Mouse (Mus musculus) kidney, embryonic 14.5 days (tissue): Measurements from ENCODE around the gene Vmn2r115. TPM values are rescaled to one million over a fixed set of nuclear protein-coding genes. Genes with fewer than 3 reads are reported as not detected.
"Not testable (repeated sequence)": the region's sequence is repeated elsewhere in the genome, so short reads cannot be mapped to it uniquely, and the experiment has no call there.

Source experiments
- ATAC-seq: fragments of 200-750 bp; cut with Nextera tagmentation; 2 replicates; pipeline ENCODE4 v1.8.0; 2017; ENCODE audit warnings: moderate number of reproducible peaks, mild to moderate bottlenecking, moderate TSS enrichment, moderate library complexity; ENCODE audit not compliant: low FRiP score, low TSS enrichment
- H3K27ac ChIP-seq: fragments of 300-500 bp; sonication (generic); 2 replicates; pipeline ENCODE4 v1.5.1; 2014; ENCODE audit warnings: low read depth, mild to moderate bottlenecking, low read length, moderate library complexity, mixed read lengths
- H3K27me3 ChIP-seq: fragments of 300-500 bp; sonication (generic); 2 replicates; pipeline ENCODE4 v1.6.1; 2014; ENCODE audit warnings: mild to moderate bottlenecking, low read length; ENCODE audit not compliant: control insufficient read depth, insufficient read depth
- H3K36me3 ChIP-seq: fragments of 300-500 bp; sonication (generic); 2 replicates; pipeline ENCODE4 v1.6.1; 2014; ENCODE audit warnings: low read length, mixed read lengths; ENCODE audit not compliant: control insufficient read depth, insufficient read depth
- H3K4me1 ChIP-seq: fragments of 300-500 bp; sonication (generic); 2 replicates; pipeline ENCODE4 v1.6.1; 2014; ENCODE audit warnings: low read length, mixed read lengths; ENCODE audit not compliant: control insufficient read depth, insufficient read depth
- H3K4me2 ChIP-seq: fragments of 300-500 bp; sonication (generic); replicated peaks from 2 replicates; pipeline ENCODE4 v1.6.1; 2014; ENCODE audit warnings: low read depth, mild to moderate bottlenecking, low read length
- H3K4me3 ChIP-seq: fragments of 300-500 bp; sonication (generic); 2 replicates; pipeline ENCODE4 v1.5.1; 2014; ENCODE audit warnings: mild to moderate bottlenecking, low read length
- H3K9ac ChIP-seq: fragments of 300-500 bp; sonication (generic); 2 replicates; pipeline ENCODE4 v1.6.1; 2014; ENCODE audit warnings: low read depth, mild to moderate bottlenecking, low read length, moderate library complexity
- H3K9me3 ChIP-seq: fragments of 300-500 bp; sonication (generic); 2 replicates; pipeline ENCODE4 v1.6.1; 2016; ENCODE audit warnings: low read length; ENCODE audit not compliant: control insufficient read depth
- WGBS: fragments of 180-500 bp; shearing (Covaris S2); extraction: QIAGEN DNeasy Blood & Tissue Kit; methylation state at CpG from one replicate; pipeline ENCODE4 v1.1.7; 2014; 5-methylcytosine and 5-hydroxymethylcytosine counted together
- polyA plus RNA-seq: library from polyadenylated mRNA; unstranded; fragments of >200 nt; fragmentation: Nextera tagmentation; extraction: Ambion mirVana; gene quantifications from 2 replicates; pipeline ENCODE4 v1.2.1, GENCODE M21; 2014

Vmn2r115 gene
- polyA plus RNA-seq = not detected in 2 replicates

DNA sequence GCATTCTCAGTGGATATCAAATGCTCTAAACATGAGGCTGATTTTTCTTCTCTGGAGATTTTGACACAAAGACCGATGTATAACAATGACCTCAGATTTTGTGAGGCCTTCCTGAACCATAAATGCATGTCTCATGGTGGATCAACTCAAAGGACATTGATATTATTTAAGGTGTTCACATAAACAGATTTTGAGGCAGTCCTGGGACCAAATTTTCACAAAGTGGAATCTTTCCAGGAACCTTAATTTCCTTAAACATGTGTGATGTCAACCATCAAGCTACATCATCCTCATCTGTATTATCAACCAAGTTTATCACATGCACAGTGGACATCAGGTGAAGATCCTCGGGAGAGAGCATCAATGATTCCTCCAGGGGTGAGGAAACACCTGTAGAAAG, at the start of gene Vmn2r115:
Gene Vmn2r115 (plus strand): TSS at position 301 of the 400 bp plus-strand sequence.
- not testable (repeated sequence) for H3K4me2 ChIP-seq, H3K36me3 ChIP-seq, H3K9me3 ChIP-seq, H3K9ac ChIP-seq, H3K27ac ChIP-seq, ATAC-seq, H3K4me1 ChIP-seq, H3K4me3 ChIP-seq, H3K27me3 ChIP-seq
- 68% methylated on average over 2 of the region's 2 CpGs for WGBS

- H3K4me1 ChIP-seq, H3K4me2 ChIP-seq, H3K9me3 ChIP-seq, H3K27me3 ChIP-seq, H3K9ac ChIP-seq, ATAC-seq, H3K27ac ChIP-seq, H3K4me3 ChIP-seq, H3K36me3 ChIP-seq: not testable (repeated sequence)
- WGBS = 75% methylated on average over 2 of the region's 2 CpGs
These were observed 31.1 kb upstream of the Vmn2r115 start, which contains the start of gene Vmn2r114 for GRCm38 (mm10) chr17:23312437-23312836. Vmn2r114 (minus strand) TSS chr17:23312537.

GRCm38 (mm10) chr17:23330657-23331056, 12.9 kb upstream of the Vmn2r115 start:
- Histone ChIP-seq H3K9ac (no peak overlapping the region), H3K27ac (no peak overlapping the region), H3K27me3 (no peaks in the 10 kb centered on the region), H3K4me1 (no peaks in the 10 kb centered on the region), H3K4me2 (no peak overlapping the region), H3K9me3 (no peaks in the 10 kb centered on the region), H3K4me3 (no peak overlapping the region), H3K36me3 (no peaks in the 10 kb centered on the region)
- ATAC-seq = no peak
- 79% methylated on average over 6 of the region's 6 CpGs for WGBS

- Histone ChIP-seq H3K4me2 (no peak overlapping the region), H3K9ac (no peak overlapping the region), H3K4me1 (no peaks in the 10 kb centered on the region), H3K9me3 (no peaks in the 10 kb centered on the region), H3K27me3 (no peaks in the 10 kb centered on the region), H3K4me3 (no peak overlapping the region), H3K36me3 (no peaks in the 10 kb centered on the region), H3K27ac (no peak overlapping the region)
- ATAC-seq = no peak
- WGBS = 67% methylated on average over 1 of the region's 1 CpGs
These were observed 8.1 kb downstream of the Vmn2r115 start for GRCm38 (mm10) chr17:23351644-23352043.

DNA sequence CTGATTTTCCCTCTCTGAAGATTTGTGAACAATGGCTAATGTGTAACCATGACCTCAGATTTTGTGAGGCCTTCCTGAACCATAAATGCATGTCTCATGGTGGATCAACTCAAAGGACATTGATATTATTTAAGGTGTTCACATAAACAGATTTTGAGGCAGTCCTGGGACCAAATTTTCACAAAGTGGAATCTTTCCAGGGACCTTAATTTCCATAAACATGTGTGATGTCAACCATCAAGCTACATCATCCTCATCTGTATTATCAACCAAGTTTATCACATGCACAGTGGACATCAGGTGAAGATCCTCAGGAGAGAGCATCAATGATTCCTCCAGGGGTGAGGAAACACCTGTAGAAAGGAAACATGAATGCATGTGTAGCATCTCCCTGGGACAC, 40.8 kb downstream of the Vmn2r115 start, which contains the start of gene Vmn2r116:
Gene Vmn2r116 (plus strand): TSS at position 301 of the 400 bp plus-strand sequence.
- not testable (repeated sequence) for H3K4me3 ChIP-seq, H3K4me2 ChIP-seq, H3K36me3 ChIP-seq, H3K4me1 ChIP-seq, ATAC-seq, H3K9ac ChIP-seq, H3K27me3 ChIP-seq, H3K27ac ChIP-seq, H3K9me3 ChIP-seq

Other genes with a start within 250 kb of the Vmn2r115 start
- gene Zfp40, start 150.5 kb upstream of the Vmn2r115 start, polyA plus RNA-seq = 10.7 and 12.2 TPM in 2 replicates
- not detected in 2 replicates for gene Vmn2r114, start 31.2 kb upstream of the Vmn2r115 start, polyA plus RNA-seq
- not detected in 2 replicates for gene Vmn2r116, start 40.9 kb downstream of the Vmn2r115 start, polyA plus RNA-seq
- not detected in 2 replicates for gene Vmn2r117, start 136.0 kb downstream of the Vmn2r115 start, polyA plus RNA-seq
- 19.5 and 24.9 TPM in 2 replicates for gene Zfp213, start 220.5 kb downstream of the Vmn2r115 start, polyA plus RNA-seq